Mouse (Mus musculus): Measurements from ENCODE around the gene Hdac9.

- TF ChIP-seq CEBPB (IDR thresholded peaks at IDR 0.05; ENCODE audit: low read depth) (no peak), USF1 (IDR thresholded peaks at IDR 0.05; ENCODE audit: low read depth) (no peak), MAX (IDR thresholded peaks at IDR 0.05) (no peak), CTCF (IDR thresholded peaks at IDR 0.05; ENCODE audit: control insufficient read depth, insufficient read depth, insufficient read length) (no peak), FOSL1 (IDR thresholded peaks at IDR 0.05; ENCODE audit: insufficient read depth, low read length, poor library complexity, severe bottlenecking) (no peak), MYOG (IDR thresholded peaks at IDR 0.05; ENCODE audit: control insufficient read depth, extremely low read depth, insufficient read length) (no peak), MYOD1 (IDR thresholded peaks at IDR 0.05; ENCODE audit: control insufficient read depth, insufficient read length, low read depth) (no peak)
These were observed 638.1 kb downstream of the Hdac9 start for GRCm38 (mm10) chr12:34278822-34279221.

Data from C2C12 (cell line).